Mouse (Mus musculus) liver, postnatal 0 days (tissue): ENCODE data around the gene Ppm1e.

Source experiments
- CTCF ChIP-seq: sonication (generic); IDR thresholded peaks from 2 replicates; pipeline ENCODE4 v1.5.1; 2016; ENCODE audit warnings: antibody characterized with exemption, low read depth
- EP300 ChIP-seq: IDR thresholded peaks from 2 replicates; pipeline ENCODE4 v1.6.1; 2016; ENCODE audit warnings: antibody characterized with exemption, low read depth, mild to moderate bottlenecking

DNA sequence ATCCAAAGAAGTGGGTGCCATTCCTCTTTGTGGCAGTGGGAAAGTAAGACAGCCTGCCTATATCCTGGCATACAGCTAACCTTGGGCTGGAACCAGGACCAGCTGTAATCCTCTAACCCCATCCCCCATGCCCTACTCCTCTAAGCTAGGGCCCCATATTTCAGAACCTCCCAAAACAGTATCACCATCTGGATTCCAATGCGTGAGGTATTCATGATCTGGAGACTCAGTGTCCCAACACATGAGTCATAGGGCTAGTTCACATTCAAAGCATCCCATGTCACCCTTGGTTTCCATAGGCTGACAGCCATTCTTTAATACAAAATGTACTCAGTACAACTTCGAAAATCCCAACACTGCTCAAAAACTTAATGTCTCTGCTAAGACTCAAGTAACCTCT is 63.2 kb downstream of the Ppm1e start:
- no peak for TF ChIP-seq CTCF
- no peak for TF ChIP-seq EP300
